Mouse (Mus musculus) cerebellum, postnatal 25 days (tissue): ENCODE results near the gene Pwp2.
"Not testable (repeated sequence)": the region's sequence is repeated elsewhere in the genome, so short reads cannot be mapped to it uniquely, and the experiment has no call there.

Experiments used
- DNase-seq, 2 experiments: peaks; one replicate each; pipeline ENCODE4 v3.0.0; 2021; ENCODE audit warnings: mixed read lengths in 2 of 2

Pwp2 gene

DNA sequence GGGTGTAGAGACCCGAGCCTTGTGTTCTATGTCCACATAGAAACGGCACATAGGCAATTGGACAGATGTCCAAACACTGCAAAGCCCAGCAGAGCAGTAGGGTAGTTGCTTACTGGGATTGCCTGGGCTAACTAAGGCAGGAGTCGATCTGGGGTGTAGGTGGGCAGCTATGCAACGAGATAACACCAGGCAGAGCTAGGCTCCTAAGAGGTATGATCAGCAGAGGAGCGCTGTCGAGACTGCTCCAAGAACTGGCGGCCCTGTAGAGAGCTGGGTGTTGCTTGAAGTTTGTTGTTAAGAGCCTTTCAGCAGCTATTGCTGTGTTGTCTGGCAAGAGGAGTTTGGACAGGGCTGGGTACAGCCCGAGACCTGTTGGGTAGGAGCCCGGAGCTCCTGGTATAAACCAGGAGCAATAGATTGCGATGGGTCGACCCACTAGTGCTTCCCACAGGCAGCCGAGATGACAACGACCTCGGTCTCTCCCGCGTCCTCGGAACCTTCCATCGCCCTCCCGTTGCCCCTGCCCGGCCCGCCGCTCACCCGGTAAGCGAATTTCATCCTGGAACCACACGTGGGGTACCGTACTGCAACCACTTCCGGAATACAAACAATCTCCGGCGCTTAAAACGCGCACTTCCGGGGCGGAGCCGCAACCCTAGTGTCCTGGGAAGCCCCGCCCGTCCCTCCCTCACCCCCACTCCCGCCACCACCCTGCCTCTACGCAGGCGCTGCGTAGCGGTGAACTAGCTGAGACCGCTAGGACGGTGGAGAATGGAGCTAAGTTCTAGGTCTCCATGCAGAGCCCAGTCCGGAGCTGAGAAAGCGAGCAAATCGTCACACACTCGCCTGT, at the start of gene Pwp2:
Pwp2 (minus strand) TSS at position 619 of the 850 bp plus-strand sequence.
- DNase-seq = peak; percentile 90 to 94

GRCm38 (mm10) chr10:78233756-78234155, 48.8 kb upstream of the Pwp2 start:
- DNase-seq = peak in 1 of 2 experiments; percentile 33

DNA sequence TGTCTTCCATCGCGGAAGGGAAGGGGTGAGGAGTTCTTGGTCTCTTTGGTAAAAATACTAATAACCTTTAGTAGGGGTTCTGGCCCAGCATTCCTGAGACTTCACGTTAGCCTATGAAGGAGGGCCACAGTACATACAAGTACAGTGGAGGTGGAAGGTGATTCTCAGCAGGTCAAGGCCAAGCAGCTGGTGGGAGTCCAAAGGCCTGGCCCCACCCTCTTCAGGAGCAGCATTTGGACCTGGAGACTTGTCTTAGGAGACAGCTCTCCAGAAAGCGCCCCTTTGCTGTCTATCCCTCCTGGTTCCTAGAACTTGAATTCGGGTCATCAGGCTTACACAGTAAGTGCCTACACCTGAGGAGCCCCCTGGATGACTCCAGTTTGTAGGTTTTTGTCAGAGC, 48.2 kb upstream of the Pwp2 start:
- no peak for DNase-seq

- DNase-seq = no peak
Measured at GRCm38 (mm10) chr10:78232301-78232980, 47.5 kb upstream of the Pwp2 start.

- no peak for DNase-seq
Measured at GRCm38 (mm10) chr10:78228560-78228928, 43.6 kb upstream of the Pwp2 start.

GRCm38 (mm10) chr10:78227875-78228559, 43.1 kb upstream of the Pwp2 start:
- DNase-seq = no peak

DNA sequence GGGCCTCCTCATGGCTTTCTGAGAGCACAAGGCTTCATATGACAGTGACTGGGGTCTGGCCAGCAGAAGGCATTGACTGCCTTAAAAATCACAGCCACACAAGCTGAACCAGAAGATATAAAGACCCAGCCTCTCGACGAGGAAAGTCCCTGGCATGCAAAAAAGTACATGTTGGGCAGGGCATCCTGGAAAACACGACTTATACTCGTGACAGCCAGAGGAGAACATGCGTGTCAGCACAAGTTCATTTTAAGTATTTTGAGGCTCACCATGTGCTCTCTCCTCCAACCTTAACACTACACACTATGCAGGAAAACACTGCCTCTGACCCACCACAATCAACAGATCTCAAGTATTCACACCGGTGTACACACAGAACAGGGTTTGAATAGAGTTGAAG, 39.2 kb upstream of the Pwp2 start:
- DNase-seq = no peak

GRCm38 (mm10) chr10:78222908-78223307, 38.0 kb upstream of the Pwp2 start:
- DNase-seq = peak in 1 of 2 experiments; percentile 24

- no peak for DNase-seq
Measured at GRCm38 (mm10) chr10:78221315-78221714, 36.4 kb upstream of the Pwp2 start.

- no peak for DNase-seq
Measured at GRCm38 (mm10) chr10:78219528-78219927, 34.6 kb upstream of the Pwp2 start.

- no peak for DNase-seq
Measured at GRCm38 (mm10) chr10:78218576-78218975, 33.6 kb upstream of the Pwp2 start.

DNA sequence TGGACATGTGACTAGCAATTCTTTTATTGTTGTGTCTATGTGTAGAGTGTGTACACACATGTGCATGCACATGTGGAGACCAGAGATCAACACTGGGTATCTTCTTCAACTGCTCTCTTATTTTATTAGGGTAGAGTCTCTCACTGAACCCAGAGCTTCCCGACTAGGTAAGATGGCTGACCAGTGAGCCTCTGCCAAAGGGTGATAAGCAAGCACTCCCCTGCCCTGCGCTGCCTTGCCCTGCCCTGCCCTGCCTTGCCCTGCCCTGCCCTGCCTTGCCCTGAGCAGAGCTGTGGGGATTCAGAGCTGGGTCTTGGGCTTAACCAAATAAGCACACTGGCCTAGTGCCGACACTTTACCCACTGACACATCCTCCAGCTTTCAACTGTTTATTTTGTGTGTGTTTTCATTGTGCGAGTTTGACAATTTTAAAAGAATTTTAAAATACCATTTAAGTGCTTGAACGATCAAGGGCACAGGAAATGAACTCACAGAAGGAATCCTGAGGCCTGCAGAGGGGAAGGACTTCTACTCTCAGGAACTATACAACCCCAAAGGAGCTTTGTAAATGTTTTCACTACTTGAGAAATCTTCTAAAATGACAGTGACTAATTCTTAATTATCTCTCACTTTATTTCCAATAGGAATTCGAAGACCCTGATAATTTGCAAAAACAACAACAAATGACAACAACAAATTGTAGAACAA, 31.6 kb upstream of the Pwp2 start:
- no peak for DNase-seq

DNA sequence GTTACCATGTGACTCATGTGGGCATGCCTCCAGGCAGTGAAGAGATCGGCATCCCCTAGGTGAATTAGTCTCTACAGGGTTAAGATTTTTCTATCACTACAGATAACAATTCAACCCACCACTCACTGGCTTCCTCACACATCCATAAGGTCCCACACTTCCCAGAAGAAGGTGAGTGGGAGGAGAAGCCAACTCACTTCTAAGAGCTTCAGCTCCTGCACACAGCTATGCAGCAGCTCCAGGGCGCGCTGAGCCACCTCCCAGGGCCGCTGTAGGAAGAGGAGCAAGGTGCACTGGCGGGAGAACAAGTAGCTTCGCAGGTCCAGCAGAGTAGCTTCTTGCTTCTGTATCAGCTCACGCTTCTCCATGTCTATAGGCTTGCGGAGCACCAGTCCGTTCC, 29.4 kb upstream of the Pwp2 start:
- DNase-seq = no peak

GRCm38 (mm10) chr10:78211311-78211710, 26.4 kb upstream of the Pwp2 start:
- DNase-seq = peak in 1 of 2 experiments; percentile 38

- no peak for DNase-seq
Measured at GRCm38 (mm10) chr10:78201182-78201581, 16.2 kb upstream of the Pwp2 start.

GRCm38 (mm10) chr10:78192933-78193332, 8.0 kb upstream of the Pwp2 start:
- no peak for DNase-seq

GRCm38 (mm10) chr10:78186076-78186475, 1.1 kb upstream of the Pwp2 start:
- not testable (repeated sequence) for DNase-seq

GRCm38 (mm10) chr10:78185381-78185725, 404 bp upstream of the Pwp2 start:
- no peak for DNase-seq

DNA sequence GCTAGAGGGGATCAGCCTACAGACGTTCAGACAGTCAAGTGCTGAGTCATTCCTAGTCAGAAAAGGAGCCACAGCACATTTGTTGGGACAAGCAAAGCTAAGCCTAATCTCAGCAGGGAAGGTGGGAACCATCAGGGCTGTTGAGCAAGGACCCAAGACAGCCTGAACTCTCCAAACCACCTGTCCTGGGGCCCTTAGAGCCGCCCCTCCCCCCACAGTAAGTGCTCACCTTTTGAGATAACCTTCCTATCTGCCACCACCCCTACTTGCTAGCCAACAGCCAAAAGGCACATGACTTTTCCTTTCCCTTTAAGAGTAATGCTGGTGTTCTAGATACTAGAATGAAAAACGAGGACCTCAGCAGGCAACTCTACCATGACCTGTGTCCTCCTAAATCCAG, 1.4 kb downstream of the Pwp2 start:
- DNase-seq = no peak

- DNase-seq = no peak
Measured at GRCm38 (mm10) chr10:78182321-78182720, 2.6 kb downstream of the Pwp2 start.

- DNase-seq = no peak
Measured at GRCm38 (mm10) chr10:78174474-78174873, 10.5 kb downstream of the Pwp2 start.

DNA sequence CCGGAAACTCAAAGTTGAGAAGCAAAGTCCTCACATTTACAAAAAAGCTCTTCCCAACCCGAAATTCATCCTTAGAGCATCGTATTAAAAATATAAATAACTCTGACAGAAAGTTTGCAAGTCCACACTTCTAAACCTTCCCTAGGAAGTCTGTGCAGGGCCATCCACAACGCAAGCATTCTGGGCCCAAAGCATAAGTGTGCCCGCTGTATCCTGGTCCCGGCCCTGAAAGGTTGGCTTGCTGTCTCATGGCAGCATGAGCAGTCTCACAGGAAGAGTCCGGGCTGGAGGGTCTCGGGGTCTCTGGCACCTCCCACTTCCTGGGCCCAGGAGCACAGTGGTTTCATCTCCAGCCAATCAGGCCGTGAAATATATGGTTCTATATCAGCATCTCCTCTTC, 13.4 kb downstream of the Pwp2 start:
- DNase-seq = no peak

DNA sequence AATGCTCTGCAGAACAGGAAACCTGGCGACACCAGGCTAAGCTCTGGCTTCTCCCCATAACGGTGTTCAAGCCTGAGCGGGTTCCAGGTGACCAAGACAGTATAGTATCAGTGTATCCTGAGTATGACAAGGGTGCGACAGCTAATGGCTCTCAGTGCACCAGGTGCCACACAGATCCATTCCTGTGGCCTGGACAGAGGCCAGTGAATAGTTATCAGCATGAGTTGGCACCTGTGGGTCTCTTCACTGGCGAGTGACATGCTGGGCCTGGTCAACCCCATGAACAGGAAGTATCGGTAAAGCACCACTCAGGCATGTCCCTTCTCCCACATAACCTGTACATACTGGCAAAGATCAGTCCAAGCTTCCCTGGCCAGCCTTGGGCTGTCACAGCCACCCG, 13.9 kb downstream of the Pwp2 start:
- DNase-seq = no peak
